Mouse (Mus musculus): Measurements from ENCODE around the gene Atat1.

Atat1 gene

DNA sequence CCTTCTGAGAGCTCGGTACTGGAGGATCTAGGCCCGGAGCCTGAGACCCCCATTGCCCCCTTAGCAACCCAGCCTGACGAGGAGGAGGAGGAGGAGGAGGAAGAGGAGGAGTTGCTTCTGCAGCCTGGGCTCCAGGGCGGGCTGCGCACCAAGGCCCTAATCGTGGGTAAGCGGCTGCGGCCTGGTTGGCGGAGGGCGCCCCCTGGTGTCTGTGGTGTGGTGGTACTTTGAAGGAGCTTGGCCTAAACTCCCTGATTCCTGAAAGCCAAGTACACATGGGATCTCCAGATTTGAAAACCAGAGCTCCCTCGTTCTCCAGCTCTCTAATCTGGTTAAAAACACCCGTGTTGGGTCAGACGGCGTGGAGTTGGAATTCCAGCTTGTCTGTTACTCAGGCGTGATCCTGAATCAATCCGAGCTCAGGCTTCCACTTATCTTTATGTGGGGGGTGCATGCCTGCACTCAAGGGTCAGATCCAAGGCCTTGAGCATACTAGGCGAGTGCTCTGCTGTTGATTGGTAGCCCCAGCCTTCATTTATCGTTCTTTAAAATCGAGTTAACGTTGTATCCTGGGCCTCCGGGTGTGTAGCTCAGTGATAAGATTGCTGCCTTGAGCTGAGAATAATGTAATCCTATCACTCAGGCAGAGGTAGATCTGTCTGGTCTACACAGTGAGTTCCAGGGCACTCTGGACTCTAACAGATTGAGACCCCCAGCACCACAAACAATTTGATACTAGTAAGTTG lies 35.9 kb downstream of the Atat1 start:
- peak; percentile 87 to 94 for DNase-seq (ENCODE audit: low spot score in 2 of 2)

DNA sequence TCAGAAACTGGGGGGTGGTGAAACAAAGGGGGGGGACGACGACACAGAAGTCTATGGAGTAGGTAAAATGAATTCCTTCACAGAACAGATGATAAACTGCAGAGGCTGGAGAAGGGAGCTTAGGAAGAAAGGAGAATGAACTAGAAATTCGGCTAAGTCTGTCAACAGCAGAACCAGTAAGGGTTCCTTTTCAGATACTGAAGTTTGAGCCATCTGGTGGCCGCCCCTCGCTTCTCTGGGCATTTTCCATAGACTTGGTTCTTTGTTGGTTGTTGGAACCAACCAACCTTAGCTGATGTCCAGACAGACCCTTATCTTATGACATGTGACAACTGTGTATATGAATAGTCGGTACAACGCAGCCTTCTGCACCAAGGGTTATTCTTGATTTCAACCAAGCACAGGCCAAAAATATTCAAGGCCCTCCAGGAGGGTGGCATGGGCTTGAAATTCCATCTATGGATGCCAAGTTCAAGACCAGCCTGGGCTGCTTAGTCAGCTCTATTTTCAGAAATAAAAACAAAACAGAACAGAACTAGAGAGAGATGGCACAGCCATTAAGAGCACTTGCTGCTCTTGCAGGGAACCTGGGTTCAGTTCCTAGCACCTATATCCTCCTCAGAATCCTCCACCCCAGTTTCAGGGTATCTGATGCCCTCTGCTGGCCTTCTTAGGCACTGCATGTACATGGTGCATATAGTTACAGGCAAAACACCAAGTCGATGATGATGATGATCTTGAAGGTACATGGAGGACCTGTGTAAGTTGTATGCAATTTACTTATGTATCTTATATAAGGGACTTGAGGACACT lies 38.8 kb downstream of the Atat1 start:
- DNase-seq (ENCODE audit: low spot score in 2 of 2) = peak; percentile 38 to 74

DNA sequence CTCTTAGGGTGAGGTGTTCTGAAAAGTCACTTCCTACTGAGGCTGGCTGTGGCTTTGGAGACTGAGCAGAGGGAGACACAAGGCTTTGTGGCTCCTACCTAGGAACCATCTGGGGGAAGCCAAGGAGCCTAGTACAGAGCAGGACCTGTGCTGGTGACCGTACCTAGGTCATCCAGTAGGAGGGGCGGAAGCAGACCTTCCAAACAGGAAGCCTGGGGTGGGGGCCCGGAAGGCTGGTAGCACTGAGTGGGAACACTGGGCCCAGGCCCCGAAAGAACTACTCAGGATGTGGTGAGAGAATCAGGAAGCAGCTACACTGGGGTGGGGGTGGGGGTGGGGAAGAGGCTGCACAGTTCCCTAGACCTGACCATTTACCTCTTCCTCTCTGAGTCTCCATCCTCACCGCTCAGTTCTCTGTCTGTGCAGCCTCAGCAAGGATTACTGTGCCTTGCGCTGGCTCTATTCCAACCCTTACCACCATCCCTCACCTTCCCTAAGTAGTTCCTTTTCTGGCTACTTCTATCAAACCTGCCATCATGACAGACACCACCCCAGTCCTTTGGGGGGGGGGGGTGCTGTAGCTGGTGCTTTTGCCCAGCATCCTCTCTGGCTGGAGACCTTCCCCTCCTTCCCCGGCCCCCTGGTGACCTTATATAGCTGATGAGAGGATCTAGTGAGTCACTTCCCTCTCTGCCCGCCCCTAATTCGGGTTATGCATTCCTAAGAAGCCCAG lies 39.6 kb downstream of the Atat1 start:
- peak; percentile 51 to 72 for DNase-seq (ENCODE audit: low spot score in 2 of 2)

DNA sequence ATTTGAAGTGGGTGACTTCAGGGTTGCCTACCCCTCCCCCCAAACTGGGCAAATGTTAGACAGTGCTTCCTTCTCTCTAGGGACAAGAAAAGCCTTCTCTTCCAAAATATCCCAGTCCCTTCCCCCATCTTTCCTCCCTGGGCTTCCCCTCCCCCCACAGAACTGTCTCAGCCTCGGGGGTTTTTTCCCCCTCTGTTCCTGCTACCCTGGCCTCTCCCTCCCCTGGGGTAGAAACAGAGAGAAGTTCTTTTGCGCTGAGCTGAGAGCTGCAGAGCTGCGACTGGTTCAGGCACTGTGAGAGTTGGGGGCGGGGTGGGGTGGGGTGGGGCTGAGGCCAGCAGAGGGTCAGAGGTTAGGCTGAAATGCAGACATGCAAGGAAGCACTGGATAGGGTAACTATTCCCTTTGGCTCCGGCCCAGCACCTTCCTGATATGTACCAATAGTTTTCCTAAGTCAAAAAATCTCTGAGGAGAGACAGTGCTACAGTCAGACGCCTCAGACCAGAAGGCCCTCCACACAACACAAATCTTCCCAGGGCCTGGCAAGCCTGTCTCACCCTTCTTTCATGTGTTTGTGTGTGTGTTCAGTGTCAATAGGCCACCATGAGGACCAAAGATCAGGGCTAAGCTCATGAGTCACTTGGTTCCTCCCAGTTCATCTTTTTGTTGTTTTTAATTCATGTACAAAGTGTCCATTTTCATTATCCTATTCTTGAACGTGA lies 40.4 kb downstream of the Atat1 start:
- no peak for DNase-seq (ENCODE audit: low spot score in 2 of 2)

DNA sequence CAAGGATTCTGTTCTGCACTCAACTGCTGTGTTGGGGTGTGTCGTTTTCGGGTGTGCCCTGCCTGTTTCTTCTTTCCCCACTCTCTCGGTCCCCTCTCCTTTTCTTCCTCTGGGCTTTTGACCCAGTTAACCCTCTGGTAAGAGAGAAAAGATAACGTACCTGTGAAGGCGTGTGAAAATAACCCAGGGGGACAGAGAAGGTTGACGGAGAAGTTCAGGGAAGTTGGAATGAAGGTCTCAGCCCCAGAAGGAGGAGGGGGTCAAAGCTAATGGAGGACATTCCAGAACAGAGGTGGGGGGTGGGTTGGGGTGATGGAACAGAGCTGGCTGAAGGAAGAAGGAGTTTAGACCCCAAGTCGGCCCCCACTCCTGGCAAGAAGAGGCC lies 40.9 kb downstream of the Atat1 start:
- no peak for DNase-seq (ENCODE audit: low spot score in 2 of 2)

DNA sequence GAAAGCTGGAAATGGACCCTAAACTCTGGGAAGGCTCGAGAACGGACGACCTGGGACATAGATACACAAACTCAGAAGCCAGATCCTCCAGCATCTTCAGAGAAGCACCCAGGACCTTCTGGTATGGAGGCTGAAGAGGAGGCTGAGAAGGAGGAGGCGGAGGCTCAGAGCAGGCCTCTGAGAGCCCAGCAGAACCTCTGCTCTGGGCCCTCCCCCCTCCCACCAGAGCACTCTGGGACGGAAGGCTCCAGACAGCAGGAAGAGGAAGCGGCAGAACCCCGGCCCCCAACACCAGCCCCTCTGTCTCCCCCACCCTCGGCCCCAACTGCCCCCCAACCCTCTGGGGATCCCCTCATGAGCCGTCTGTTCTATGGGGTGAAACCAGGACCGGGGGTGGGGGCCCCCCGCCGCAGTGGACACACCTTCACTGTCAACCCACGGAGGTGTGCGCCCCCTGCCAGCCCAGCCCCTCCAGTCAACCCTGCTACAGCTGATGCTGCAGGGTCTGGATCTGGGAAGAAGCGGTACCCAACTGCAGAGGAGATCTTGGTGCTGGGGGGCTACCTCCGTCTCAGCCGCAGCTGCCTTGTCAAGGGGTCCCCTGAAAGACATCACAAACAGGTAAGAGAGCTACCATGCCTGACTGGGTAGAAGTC lies 41.6 kb downstream of the Atat1 start:
- DNase-seq (ENCODE audit: low spot score in 2 of 2) = peak; percentile 39 to 58

DNA sequence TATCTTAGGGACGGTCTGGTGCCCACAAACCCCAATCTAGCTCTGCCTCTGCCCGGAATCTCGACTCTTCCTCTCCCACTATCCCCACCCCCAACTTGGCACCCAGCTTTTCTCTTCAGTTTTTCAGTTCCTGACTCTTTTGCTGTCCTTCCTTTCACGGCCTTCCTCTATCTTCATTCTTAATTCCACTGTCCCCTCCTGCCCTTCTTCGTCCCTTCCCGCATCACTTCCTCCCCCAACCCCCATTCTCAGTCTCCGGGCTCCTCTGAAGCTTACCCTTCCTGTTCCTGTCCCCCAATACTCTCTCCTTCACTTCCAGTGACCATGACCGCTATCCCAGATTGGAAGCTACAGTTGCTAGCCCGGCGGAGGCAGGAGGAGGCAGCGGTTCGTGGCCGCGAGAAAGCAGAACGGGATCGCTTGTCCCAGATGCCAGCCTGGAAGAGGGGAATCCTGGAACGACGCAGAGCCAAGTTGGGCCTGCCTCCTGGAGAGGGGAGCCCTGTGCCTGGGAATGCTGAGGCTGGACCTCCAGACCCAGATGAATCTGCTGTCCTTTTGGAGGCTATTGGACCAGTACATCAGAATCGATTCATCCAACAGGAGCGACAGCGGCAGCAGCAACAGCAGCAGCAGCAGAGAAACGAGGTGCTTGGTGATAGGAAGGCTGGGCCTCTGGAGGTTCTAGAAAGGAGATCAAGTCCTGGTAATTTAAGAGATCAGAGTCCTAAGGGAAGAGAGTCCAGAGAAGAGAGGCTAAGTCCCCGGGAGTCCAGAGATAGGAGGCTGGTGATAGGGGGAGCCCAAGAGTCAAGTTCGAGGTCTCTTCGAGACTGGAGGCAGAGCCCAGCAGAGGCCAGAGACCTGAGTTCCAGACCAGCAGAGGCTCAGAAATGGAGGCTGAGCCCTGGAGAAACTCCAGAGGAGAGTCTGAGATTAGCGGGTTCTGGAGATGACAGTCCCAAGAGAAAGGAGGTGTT lies 42.7 kb downstream of the Atat1 start:
- DNase-seq (ENCODE audit: low spot score in 2 of 2) = peak; percentile 59 to 76

DNA sequence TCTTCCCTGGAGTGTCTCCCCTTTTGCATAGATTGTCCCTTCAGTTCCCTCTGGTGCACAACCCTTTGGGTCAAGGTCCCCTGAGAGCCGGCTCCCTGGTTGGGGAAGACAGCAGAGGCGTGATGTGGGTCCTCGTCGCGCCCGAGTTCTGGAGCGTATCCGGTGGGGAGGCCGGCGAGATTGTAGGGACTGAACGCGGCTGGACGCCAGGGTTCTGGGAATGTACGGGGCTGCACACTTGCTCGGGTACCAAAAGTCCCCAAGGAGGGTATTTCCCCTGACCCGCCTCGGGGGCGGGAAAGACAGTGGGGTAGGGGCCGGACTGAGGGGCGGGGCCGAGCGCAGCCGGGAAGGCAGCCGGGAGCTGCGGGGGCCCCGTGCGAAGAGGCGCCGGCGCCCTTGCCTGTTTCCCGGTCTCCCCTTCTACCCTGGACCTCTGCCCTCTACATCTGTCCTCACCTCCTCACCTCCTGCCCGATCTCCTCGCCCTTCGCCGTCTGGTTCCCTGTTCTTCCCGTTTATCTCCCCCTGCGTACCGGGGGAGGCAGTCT lies 43.5 kb downstream of the Atat1 start:
- DNase-seq (ENCODE audit: low spot score in 2 of 2) = peak in 1 of 2 experiments; percentile 58

DNA sequence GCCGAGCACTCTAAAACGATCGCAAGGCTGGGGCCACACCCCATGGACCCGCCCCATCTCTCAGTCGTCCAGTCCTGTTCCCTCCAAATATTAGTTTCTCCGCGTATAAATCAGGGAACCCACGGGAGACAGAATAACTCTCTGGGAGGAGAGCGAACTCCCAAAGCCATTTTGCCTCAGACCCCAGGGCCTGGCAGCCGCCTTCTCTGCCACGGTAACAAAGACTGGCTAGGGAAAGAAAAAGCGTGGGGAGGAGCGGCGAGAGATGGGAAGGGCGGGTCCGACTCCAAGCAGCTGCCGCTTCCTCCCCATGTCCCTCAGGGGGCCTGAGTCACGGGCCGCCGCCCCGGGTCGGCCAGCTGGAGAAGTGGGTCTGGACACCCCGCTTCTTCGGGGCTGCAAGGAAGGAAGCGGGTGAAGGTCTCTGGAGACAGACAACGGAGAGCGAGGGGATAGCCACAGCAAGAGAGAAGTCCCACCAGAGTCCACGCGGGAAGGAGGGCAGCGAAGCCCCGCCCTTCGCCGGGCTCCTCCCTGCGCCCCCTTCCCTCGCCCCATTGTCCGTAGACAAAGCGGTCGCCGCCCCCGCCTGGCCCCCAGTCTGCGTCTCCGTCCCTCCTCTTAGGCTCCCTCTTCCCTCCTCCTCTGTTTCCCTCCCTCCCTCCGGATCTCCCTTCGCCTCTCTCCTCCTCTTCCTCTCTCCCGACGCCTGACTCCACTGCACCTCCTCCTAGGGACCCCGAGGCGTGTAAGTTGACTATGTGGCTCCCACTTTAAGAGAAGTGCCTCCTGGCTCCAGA lies 44.2 kb downstream of the Atat1 start, which contains the start of gene Ppp1r18:
Gene Ppp1r18, plus strand, starts transcription at position 113 of the 800 bp plus-strand sequence.
- DNase-seq (ENCODE audit: low spot score in 2 of 2) = peak; percentile 60 to 74

DNA sequence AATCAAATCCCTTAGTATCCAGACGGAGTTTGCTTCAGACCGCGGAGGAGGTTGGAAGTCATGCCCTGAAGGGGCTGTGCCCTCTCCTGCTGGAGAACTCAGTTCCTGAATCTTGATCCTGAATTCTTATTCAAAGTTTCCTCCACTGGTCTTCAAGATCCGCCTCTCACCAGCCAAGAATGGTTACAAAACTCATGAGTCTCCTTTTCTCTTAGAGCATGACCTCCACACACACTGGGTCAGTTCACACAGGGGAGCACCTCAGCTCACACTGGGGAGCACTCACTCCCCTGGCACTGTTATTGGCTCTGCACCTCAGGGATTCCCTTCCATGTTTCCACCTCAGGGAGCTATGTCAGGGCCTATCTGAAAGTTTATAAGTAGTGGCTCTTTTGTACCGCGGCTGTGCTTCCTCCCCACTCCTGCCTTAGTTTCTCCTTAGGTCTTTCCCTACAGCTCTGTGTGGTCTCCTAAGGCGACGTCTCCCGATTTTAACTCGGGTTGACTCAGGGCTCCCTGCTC lies 45.0 kb downstream of the Atat1 start:
- no peak for DNase-seq (ENCODE audit: low spot score in 2 of 2)

DNA sequence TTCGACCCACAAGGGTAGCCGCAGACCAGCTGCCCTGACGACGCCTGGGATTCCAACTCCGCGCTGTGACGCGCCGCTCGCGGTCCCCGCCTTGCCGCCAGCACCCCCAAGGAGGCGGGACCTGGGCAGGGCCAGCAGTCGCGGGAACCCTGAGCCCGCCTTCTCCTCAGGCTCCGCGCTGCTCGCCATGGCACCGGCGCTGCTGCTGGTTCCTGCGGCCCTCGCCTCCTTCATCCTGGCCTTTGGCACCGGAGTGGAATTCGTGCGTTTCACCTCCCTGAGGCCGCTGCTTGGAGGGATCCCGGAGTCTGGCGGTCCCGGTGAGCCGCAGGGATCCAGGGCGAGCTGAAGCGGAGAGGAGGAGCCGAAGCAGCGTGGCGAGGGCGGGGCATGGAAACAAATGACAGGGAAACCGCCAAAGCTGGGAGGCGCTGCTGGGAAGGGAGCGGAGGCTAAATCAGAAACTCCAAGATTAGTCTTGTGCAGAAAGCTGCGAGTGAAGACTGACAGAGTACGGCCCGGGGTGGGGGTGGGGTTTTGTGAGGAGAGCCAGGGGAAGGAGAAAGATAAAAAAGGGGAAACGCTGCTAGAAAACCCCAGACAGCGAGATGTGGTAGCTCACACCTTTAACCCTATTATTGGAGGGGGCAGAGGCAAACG lies 48.5 kb downstream of the Atat1 start, which contains the start of gene Nrm:
Gene Nrm, plus strand, starts transcription at position 121 of the 660 bp plus-strand sequence.
- peak; percentile 89 to 94 for DNase-seq (ENCODE audit: low spot score in 2 of 2)

DNA sequence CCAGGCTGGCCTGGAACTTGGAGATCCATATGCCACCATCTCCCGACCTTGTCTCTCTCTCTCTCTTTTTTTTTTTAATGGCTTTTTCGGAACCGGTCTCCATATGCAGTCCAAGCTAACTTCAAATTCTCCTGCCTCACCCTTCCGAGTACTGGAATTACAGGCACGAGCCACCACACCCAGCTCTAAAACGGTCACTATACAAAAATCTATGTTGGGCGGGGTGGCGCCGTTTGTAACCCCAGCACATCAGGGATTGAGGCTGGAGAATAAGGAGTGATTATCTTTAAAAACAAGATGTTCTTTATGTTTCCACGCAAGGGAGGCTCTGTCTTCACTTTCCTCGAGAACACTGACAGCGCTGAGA lies 49.1 kb downstream of the Atat1 start:
- DNase-seq (ENCODE audit: low spot score in 2 of 2) = no peak

DNA sequence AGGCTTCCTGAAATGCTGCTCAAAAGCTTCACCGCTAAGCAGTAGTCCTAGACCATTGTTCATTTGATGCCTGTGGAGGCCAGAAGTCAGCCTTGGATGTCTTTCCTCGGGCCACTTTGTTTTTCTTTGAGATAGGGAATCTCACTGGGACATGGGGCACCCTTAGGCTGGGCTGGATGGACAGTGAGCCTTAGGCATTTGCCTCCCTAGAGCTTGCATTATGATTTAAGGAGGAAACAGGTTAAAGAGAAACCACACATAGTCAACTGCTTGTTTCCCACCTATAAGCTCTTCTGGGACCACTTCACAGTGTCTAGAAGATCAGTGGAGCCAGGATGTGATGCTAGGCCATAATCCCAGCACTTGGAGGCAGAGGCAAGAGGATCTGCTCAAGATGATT lies 50.0 kb downstream of the Atat1 start:
- no peak for DNase-seq (ENCODE audit: low spot score in 2 of 2)

DNA sequence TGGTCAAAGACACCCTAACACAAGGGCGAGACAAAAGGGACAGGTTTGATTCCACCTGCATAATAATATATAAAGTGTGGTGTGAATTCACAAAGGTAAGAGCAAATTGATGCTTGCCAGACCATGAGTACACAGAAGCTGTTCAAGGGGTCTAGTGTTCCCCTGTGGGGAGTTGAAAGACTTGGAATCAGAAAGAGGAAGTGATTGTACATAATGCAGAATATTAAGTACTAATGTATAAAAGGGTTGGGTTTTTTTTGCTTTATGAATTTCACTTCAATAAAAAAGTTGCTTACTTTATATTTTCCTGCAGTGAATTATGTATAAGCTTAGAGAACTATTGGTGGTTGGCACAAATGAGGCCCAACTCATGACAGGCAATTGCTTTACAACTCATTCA lies 50.5 kb downstream of the Atat1 start:
- DNase-seq (ENCODE audit: low spot score in 2 of 2) = no peak

DNA sequence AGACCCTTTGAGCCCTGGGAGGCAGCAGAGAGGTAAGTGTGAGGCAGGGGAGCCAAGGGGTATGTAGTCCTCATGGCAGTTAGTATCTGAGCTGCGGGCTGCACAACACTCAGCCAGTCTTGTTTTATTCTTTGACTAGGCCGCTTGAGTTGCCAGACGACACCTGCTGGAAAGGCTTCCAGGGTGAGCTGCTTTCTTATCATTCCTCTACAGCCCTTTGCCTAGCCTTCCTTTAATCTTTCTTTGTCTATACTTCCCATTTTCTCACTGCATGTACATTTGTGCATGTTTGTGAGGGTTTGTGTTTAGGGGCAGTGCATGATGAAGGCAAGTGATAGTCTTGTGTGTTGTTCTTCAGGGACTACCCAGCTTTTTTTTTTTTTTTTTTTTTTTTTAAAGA lies 58.9 kb downstream of the Atat1 start:
- no peak for DNase-seq (ENCODE audit: low spot score in 2 of 2)

DNA sequence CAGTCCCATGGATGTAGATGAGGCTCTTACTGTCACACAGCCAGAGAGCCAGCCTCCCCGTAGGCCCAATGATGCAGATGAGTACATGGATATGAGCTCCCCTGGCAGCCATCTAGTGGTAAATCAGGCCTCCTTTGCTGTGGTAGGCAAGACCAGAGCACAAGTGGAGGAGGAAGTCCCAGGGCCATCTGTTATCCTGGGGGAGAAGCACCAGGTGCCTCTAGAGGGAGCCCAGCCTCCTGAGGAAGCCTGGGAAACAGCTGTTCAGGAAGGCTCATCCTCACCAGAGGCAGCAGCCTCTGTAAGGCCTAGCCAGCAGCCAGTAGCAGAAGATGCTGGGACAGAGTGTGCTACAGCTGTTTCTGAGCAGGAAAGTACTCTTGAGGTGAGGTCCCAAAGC lies 61.8 kb downstream of the Atat1 start:
- DNase-seq (ENCODE audit: low spot score in 2 of 2) = no peak

Data from spleen, postnatal 10 days (tissue).